Mouse (Mus musculus) forelimb bud, embryonic 11.5 days (tissue): Measurements from ENCODE around the gene Prss58.

Source experiments
- DNase-seq: peaks from one replicate; pipeline ENCODE4 v3.0.0-alpha.2; 2012; ENCODE audit warnings: low read depth, low spot score

Gene Prss58

GRCm38 (mm10) chr6:40900287-40900686 is at the start of gene Prss58:
Gene Prss58 (minus strand): TSS chr6:40900387.
- no peak for DNase-seq

DNA sequence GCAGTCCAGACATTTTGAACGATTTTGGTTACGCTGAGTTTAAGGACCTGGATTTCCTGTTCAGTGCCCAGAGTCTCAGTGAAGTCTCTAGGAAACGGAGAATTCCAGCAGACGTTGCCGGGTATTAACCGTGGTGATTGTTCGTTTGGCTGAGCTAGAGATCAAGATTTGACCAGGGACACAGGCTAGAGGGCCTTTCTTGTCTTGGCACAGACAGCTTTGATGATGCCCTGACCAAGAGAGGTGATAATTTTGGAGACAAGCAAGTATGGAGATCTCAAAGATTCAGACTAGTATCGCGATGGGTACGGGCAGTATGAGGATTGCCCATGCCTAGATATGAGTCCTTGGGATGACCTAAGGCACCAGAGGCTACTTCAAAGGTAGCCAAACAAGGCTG is 40.3 kb upstream of the Prss58 start, which contains the start of gene 1700074P13Rik:
TSS of gene 1700074P13Rik (minus strand) at position 101 of the 400 bp plus-strand sequence.
- no peak for DNase-seq

- DNase-seq = no peak
Observed at GRCm38 (mm10) chr6:40919954-40920353, 19.8 kb upstream of the Prss58 start.

- no peak for DNase-seq
Observed at GRCm38 (mm10) chr6:40894716-40895115, 5.5 kb downstream of the Prss58 start.

DNA sequence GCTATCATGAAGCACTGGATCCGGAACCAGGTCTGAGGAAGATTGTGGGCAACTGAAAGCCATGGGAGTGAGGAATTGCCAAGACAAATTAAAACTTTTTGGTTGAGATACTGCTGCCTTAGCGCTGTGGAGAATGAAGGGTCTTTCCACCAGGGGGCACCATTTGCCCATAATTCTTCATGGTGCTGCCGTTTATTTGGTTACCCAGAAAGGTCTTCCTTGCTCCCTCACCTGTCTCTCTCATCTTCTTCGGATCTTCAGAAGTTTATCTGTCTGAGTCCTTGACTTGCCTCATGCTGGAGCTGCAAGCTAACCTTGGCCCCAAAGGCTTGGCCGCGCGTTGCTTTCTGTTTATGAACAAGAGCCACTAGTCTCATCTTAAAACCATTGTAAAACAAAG is 6.6 kb downstream of the Prss58 start:
- peak; percentile 11 for DNase-seq

DNA sequence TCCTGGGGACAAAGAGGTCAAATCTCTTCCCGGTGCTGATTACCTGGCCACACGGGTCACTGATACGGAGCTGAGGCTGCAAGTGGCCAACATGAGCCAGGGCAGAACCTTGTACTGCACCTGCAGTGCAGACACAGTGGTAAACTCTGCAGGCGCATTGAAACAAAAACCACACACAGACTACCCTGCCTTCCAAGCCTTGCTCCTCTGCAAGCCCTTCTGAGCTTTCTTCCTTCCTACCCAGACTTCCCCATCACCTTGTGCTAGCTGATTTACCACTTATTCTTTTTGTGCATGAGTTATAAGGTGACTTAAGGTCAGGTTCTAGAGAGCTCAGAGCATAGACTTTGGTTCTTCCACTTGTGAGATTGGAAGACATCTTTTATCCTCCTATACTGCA is 8.4 kb downstream of the Prss58 start:
- no peak for DNase-seq

DNA sequence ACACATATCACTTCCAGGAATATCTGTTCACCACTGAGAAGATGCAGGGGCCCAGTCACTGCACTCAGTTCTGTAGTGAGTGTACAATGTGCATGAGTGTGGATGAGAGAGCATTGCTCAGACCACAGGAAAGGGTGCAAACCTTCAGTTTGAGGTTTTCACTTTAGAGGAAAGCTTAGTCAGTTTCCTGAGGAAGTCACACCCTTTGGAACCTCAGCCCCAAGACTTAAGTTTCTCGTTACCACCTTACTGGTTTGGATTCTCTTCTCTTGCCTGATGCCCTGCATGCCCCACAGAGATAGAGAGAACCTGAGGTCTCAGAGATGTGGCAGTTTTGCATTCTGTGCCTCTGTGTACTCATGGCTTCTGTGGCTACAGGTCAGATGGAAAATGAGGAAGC is 9.2 kb downstream of the Prss58 start:
- no peak for DNase-seq

GRCm38 (mm10) chr6:40887394-40887793 is 12.8 kb downstream of the Prss58 start, which contains the start of gene Moxd2:
Gene Moxd2 (minus strand): TSS chr6:40887494.
- DNase-seq = no peak

- no peak for DNase-seq
Observed at GRCm38 (mm10) chr6:40845283-40845682, 54.9 kb downstream of the Prss58 start.
